Mouse (Mus musculus): ENCODE measurements around the gene Copa. TPM values are rescaled to one million over a fixed set of nuclear protein-coding genes. Genes with fewer than 3 reads are reported as not detected.
A peak's percentile ranks its signal among the peaks of the same experiment; 100 is the strongest.

The Copa gene
- total and polyA plus RNA-seq, 3 experiments = 50.6 to 320 (median 166) TPM

GRCm38 (mm10) chr1:172099325-172100033 is 17.1 kb downstream of the Copa start:
- ATAC-seq (ENCODE audit: extremely low read depth, insufficient number of reproducible peaks, low FRiP score, poor library complexity, severe bottlenecking) (no peak), DNase-seq (ENCODE audit: low spot score) (no peak)
- Histone ChIP-seq H3K4me1 (ENCODE audit: insufficient read depth, low read depth, low read length) (0 out of 2 replicates have a peak, but pooled peaks cover 3% of the 10 kb centered on the region), H3K9me3 (replicated peaks) (no peaks in the 10 kb centered on the region), H3K27me3 (ENCODE audit: insufficient read depth, low read length) (no peaks in the 10 kb centered on the region), H3K36me3 (replicated peaks) (peaks cover 82% of the 10 kb centered on the region), H3K4me3 (ENCODE audit: low read depth, low read length) (no peak overlapping the region)
- TF ChIP-seq GATA2 (IDR thresholded peaks at IDR 0.05; ENCODE audit: borderline replicate concordance, low read depth, low read length) (no peak), POLR2AphosphoS5 (IDR thresholded peaks at IDR 0.05; ENCODE audit: insufficient replicate concordance, low read depth, low read length) (no peak), CTCF (IDR thresholded peaks at IDR 0.05; ENCODE audit: low read depth, low read length) (no peak)

DNA sequence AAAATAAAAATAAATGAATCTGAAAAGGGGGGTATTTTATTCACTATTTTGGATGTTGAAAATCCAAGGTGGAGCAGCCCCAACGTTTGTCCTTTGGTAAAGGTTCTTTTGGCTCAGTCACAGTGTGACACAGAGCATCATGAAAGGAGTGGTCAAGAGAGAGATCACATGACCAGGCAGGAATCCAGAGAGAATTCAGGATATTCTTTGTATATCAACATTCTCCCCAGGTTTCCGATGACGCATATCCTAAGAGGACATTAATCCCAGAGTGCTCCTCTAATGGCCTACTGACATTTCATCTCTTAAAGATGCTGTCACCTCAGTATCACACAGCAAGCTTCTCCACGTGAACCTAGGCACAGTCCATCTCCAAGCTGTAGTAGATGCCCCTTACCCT is 21.3 kb downstream of the Copa start:
- H3K4me1 ChIP-seq (ENCODE audit: insufficient read depth, low read depth, low read length) = no peaks in the 10 kb centered on the region
- no peaks in the 10 kb centered on the region for H3K27me3 ChIP-seq (ENCODE audit: insufficient read depth, low read length)
- no peak for ATAC-seq (ENCODE audit: extremely low read depth, insufficient number of reproducible peaks, low FRiP score, poor library complexity, severe bottlenecking)
- H3K4me3 ChIP-seq (ENCODE audit: low read depth, low read length) = no peak overlapping the region
- TF ChIP-seq GATA2 (IDR thresholded peaks at IDR 0.05; ENCODE audit: borderline replicate concordance, low read depth, low read length) (no peak), CTCF (IDR thresholded peaks at IDR 0.05; ENCODE audit: low read depth, low read length) (no peak), POLR2AphosphoS5 (IDR thresholded peaks at IDR 0.05; ENCODE audit: insufficient replicate concordance, low read depth, low read length) (no peak), GATA1 (IDR thresholded peaks at IDR 0.05; ENCODE audit: borderline replicate concordance, low read length) (no peak), TAL1 (conservative IDR thresholded peaks at IDR 0.05; ENCODE audit: low read depth, low read length) (no peak)
- DNase-seq (ENCODE audit: low spot score) = no peak
- H3K36me3 ChIP-seq (replicated peaks) = peaks cover 89% of the 10 kb centered on the region
- H3K9me3 ChIP-seq (replicated peaks) = no peaks in the 10 kb centered on the region

- DNase-seq (ENCODE audit: low spot score) = no peak
- H3K27me3 ChIP-seq (ENCODE audit: insufficient read depth, low read length) = no peaks in the 10 kb centered on the region
- no peak for ATAC-seq (ENCODE audit: extremely low read depth, insufficient number of reproducible peaks, low FRiP score, poor library complexity, severe bottlenecking)
- no peaks in the 10 kb centered on the region for H3K4me1 ChIP-seq (ENCODE audit: insufficient read depth, low read depth, low read length)
- H3K4me3 ChIP-seq (ENCODE audit: low read depth, low read length) = no peak overlapping the region
- peaks cover 94% of the 10 kb centered on the region for H3K36me3 ChIP-seq (replicated peaks)
- no peaks in the 10 kb centered on the region for H3K9me3 ChIP-seq (replicated peaks)
- no peak for TF ChIP-seq TAL1 (conservative IDR thresholded peaks at IDR 0.05; ENCODE audit: low read depth, low read length)
- TF ChIP-seq POLR2AphosphoS5 (IDR thresholded peaks at IDR 0.05; ENCODE audit: insufficient replicate concordance, low read depth, low read length) = no peak
- TF ChIP-seq CTCF (IDR thresholded peaks at IDR 0.05; ENCODE audit: low read depth, low read length) = no peak
- no peak for TF ChIP-seq GATA2 (IDR thresholded peaks at IDR 0.05; ENCODE audit: borderline replicate concordance, low read depth, low read length)
- TF ChIP-seq GATA1 (IDR thresholded peaks at IDR 0.05; ENCODE audit: borderline replicate concordance, low read length) = no peak
Measured at GRCm38 (mm10) chr1:172105101-172105500, 22.8 kb downstream of the Copa start.

DNA sequence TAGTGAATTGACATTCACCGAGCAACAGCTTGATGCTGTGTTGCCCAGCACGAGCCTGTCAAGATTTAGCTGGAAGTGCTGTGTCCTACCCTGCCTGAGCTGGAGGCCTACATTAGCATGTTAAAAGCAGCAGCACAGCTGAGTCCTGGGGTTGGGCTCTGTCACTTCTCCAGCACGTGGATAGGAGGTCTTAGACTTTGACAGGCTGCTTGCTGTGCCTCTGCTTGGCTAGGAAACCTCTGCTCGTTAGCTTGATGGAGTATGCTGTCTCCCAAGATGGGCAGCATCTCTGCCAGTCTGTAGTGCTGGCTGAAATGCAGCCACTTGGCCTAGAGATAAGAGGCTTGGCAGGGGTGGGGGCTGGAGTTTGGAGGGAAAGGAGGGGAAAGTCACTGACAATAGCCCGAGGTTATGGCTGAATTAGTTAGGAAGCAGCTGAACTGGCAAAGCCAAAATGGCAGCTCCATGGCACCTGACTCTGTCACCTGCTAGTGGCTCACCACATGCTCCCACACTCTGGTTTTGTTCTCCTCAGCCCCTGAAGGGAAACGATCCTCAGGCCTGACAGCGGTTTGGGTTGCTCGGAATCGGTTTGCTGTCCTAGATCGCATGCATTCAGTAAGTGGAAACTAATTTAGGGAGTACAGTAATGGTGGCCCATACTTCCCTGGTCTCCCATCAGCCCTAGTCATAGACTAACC is 25.6 kb downstream of the Copa start:
- no peaks in the 10 kb centered on the region for H3K4me1 ChIP-seq (ENCODE audit: insufficient read depth, low read depth, low read length)
- H3K27me3 ChIP-seq (ENCODE audit: insufficient read depth, low read length) = no peaks in the 10 kb centered on the region
- no peaks in the 10 kb centered on the region for H3K9me3 ChIP-seq (replicated peaks)
- DNase-seq (ENCODE audit: low spot score) = no peak
- H3K36me3 ChIP-seq (replicated peaks) = peaks cover 97% of the 10 kb centered on the region
- no peak for TF ChIP-seq GATA1 (IDR thresholded peaks at IDR 0.05; ENCODE audit: borderline replicate concordance, low read length)
- TF ChIP-seq GATA2 (IDR thresholded peaks at IDR 0.05; ENCODE audit: borderline replicate concordance, low read depth, low read length) = no peak
- no peak for TF ChIP-seq TAL1 (conservative IDR thresholded peaks at IDR 0.05; ENCODE audit: low read depth, low read length)
- TF ChIP-seq CTCF (IDR thresholded peaks at IDR 0.05; ENCODE audit: low read depth, low read length) = no peak
- no peak for TF ChIP-seq POLR2AphosphoS5 (IDR thresholded peaks at IDR 0.05; ENCODE audit: insufficient replicate concordance, low read depth, low read length)
- no peak overlapping the region for H3K4me3 ChIP-seq (ENCODE audit: low read depth, low read length)
- ATAC-seq (ENCODE audit: extremely low read depth, insufficient number of reproducible peaks, low FRiP score, poor library complexity, severe bottlenecking) = no peak

- Histone ChIP-seq H3K36me3 (replicated peaks) (peaks cover 98% of the 10 kb centered on the region), H3K4me3 (ENCODE audit: low read depth, low read length) (no peak overlapping the region), H3K9me3 (replicated peaks) (no peaks in the 10 kb centered on the region), H3K27me3 (ENCODE audit: insufficient read depth, low read length) (no peaks in the 10 kb centered on the region), H3K4me1 (ENCODE audit: insufficient read depth, low read depth, low read length) (peaks cover 8% of the 10 kb centered on the region)
- DNase-seq (ENCODE audit: low spot score) (no peak), ATAC-seq (ENCODE audit: extremely low read depth, insufficient number of reproducible peaks, low FRiP score, poor library complexity, severe bottlenecking) (no peak)
- TF ChIP-seq GATA2 (IDR thresholded peaks at IDR 0.05; ENCODE audit: borderline replicate concordance, low read depth, low read length) = no peak
- no peak for TF ChIP-seq GATA1 (IDR thresholded peaks at IDR 0.05; ENCODE audit: borderline replicate concordance, low read length)
- TF ChIP-seq TAL1 (conservative IDR thresholded peaks at IDR 0.05; ENCODE audit: low read depth, low read length) = no peak
- no peak for TF ChIP-seq CTCF (IDR thresholded peaks at IDR 0.05; ENCODE audit: low read depth, low read length)
- no peak for TF ChIP-seq POLR2AphosphoS5 (IDR thresholded peaks at IDR 0.05; ENCODE audit: insufficient replicate concordance, low read depth, low read length)
Measured at GRCm38 (mm10) chr1:172116948-172117347, 34.6 kb downstream of the Copa start.

GRCm38 (mm10) chr1:172119100-172119499 is 36.8 kb downstream of the Copa start:
- Histone ChIP-seq H3K9me3 (replicated peaks) (no peaks in the 10 kb centered on the region), H3K36me3 (replicated peaks) (peaks cover 97% of the 10 kb centered on the region), H3K4me3 (ENCODE audit: low read depth, low read length) (no peak overlapping the region), H3K27me3 (ENCODE audit: insufficient read depth, low read length) (no peaks in the 10 kb centered on the region), H3K4me1 (ENCODE audit: insufficient read depth, low read depth, low read length) (peaks cover 8% of the 10 kb centered on the region)
- no peak for DNase-seq (ENCODE audit: low spot score)
- ATAC-seq (ENCODE audit: extremely low read depth, insufficient number of reproducible peaks, low FRiP score, poor library complexity, severe bottlenecking) = no peak
- TF ChIP-seq TAL1 (conservative IDR thresholded peaks at IDR 0.05; ENCODE audit: low read depth, low read length) = 0 out of 2 replicates have a peak, but pooled peaks have one; percentile 14
- no peak for TF ChIP-seq POLR2AphosphoS5 (IDR thresholded peaks at IDR 0.05; ENCODE audit: insufficient replicate concordance, low read depth, low read length)

All from G1E (cell line).